Mouse (Mus musculus): ENCODE data around the gene Myo1c. TPM values are rescaled to one million over a fixed set of nuclear protein-coding genes. Genes with fewer than 3 reads are reported as not detected.
"Not testable (repeated sequence)": the region's sequence is repeated elsewhere in the genome, so short reads cannot be mapped to it uniquely, and the experiment has no call there.

Myo1c gene
- polyA plus RNA-seq, 1 experiment: 28.1 TPM

- Histone ChIP-seq H3K27me3 (replicated peaks) (no peaks in the 10 kb centered on the region), H3K4me3 (replicated peaks) (no peak overlapping the region), H3K9me3 (no peaks in the 10 kb centered on the region), H3K4me1 (peaks cover 60% of the 10 kb centered on the region), H3K36me3 (replicated peaks; ENCODE audit: low read length) (peaks cover 96% of the 10 kb centered on the region)
- TF ChIP-seq FLI1 (IDR thresholded peaks at IDR 0.05; ENCODE audit: low read length) (no peak), GATA1 (IDR thresholded peaks at IDR 0.05; ENCODE audit: borderline replicate concordance, low read length) (no peak)
Measured at GRCm38 (mm10) chr11:75693570-75693969, 43.3 kb downstream of the Myo1c start.

DNA sequence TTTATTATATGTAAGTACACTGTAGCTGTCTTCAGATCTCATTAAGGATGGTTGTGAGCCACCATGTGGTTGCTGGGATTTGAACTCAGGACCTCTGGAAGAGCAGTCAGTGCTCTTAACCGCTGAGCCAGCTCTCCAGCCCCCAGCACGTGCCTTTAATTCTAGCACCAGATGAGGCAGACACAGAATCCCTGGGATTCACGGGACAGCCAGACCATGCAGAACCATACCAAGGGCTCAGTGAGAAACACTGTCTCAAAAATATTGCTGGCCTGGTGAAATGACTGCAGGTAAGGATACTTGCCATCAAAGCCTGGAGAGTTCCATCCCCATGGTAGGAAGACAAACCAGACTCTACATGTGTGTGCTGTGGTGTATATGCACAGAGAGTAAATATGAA is 47.2 kb downstream of the Myo1c start:
- Histone ChIP-seq H3K36me3 (replicated peaks; ENCODE audit: low read length) (peaks cover 98% of the 10 kb centered on the region), H3K4me1 (peaks cover 46% of the 10 kb centered on the region)
- H3K27me3 ChIP-seq (replicated peaks); H3K9me3 ChIP-seq; H3K4me3 ChIP-seq (replicated peaks): not testable (repeated sequence)

- Histone ChIP-seq H3K36me3 (replicated peaks; ENCODE audit: low read length) (peaks cover 98% of the 10 kb centered on the region), H3K9me3 (no peaks in the 10 kb centered on the region), H3K4me1 (peaks cover 27% of the 10 kb centered on the region; the same call in 1 of the 2 replicates), H3K27me3 (replicated peaks) (no peaks in the 10 kb centered on the region), H3K4me3 (replicated peaks) (no peak overlapping the region)
- no peak for TF ChIP-seq FLI1 (IDR thresholded peaks at IDR 0.05; ENCODE audit: low read length)
- TF ChIP-seq GATA1 (IDR thresholded peaks at IDR 0.05; ENCODE audit: borderline replicate concordance, low read length): no peak
Measured at GRCm38 (mm10) chr11:75700557-75700956, 50.3 kb downstream of the Myo1c start.

GRCm38 (mm10) chr11:75702761-75703160 is 52.5 kb downstream of the Myo1c start:
- TF ChIP-seq FLI1 (IDR thresholded peaks at IDR 0.05; ENCODE audit: low read length) (no peak), GATA1 (IDR thresholded peaks at IDR 0.05; ENCODE audit: borderline replicate concordance, low read length) (no peak)
- H3K4me3 ChIP-seq (replicated peaks): no peak overlapping the region
- H3K27me3 ChIP-seq (replicated peaks): no peaks in the 10 kb centered on the region
- no peaks in the 10 kb centered on the region for H3K9me3 ChIP-seq
- H3K4me1 ChIP-seq: peaks cover 25% of the 10 kb centered on the region; the same call in 1 of the 2 replicates
- peaks cover 99% of the 10 kb centered on the region for H3K36me3 ChIP-seq (replicated peaks; ENCODE audit: low read length)

DNA sequence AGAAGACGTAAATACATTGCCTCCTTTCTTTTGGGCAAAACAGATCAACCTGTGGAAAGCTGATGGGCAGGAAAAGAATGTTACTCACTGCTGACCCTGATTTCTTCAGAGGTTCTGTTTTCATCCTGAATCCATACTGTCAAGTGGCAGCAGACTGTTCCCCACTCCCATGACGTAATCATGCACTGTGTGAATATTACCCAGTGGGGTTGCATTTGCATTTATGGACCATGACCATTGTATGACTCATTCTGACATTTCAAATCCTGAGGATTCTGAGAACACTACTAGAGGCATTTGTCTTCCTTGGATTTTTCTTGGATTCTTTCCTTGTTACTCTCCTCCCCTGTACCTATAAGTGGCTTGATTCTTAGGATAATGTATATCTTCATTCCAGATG is 53.4 kb downstream of the Myo1c start:
- Histone ChIP-seq H3K36me3 (replicated peaks; ENCODE audit: low read length) (peaks cover 96% of the 10 kb centered on the region), H3K4me3 (replicated peaks) (no peak overlapping the region), H3K4me1 (peaks cover 20% of the 10 kb centered on the region; the same call in 1 of the 2 replicates), H3K9me3 (no peaks in the 10 kb centered on the region), H3K27me3 (replicated peaks) (no peaks in the 10 kb centered on the region)
- TF ChIP-seq GATA1 (IDR thresholded peaks at IDR 0.05; ENCODE audit: borderline replicate concordance, low read length): no peak
- TF ChIP-seq FLI1 (IDR thresholded peaks at IDR 0.05; ENCODE audit: low read length): no peak

DNA sequence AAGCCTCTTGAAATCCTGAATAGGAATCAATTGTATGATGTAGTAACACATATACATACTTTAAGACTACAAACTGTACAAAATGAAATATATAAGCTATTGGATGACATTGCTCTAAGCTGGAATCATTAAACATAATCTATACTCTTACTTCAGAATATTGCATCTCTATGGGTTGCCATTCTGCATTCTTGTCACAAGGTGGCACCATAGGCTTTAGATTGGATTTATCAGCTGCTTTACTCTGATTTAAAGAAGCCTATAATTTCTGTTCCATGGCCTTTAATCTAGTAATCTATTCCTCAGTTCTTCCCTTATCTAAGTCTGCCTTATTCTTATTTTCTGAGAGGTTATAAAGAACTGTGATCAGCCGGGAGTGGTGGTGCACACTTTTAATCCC is 63.6 kb downstream of the Myo1c start:
- TF ChIP-seq FLI1 (IDR thresholded peaks at IDR 0.05; ENCODE audit: low read length) (no peak), GATA1 (IDR thresholded peaks at IDR 0.05; ENCODE audit: borderline replicate concordance, low read length) (no peak)
- no peaks in the 10 kb centered on the region for H3K27me3 ChIP-seq (replicated peaks)
- peaks cover 12% of the 10 kb centered on the region for H3K4me1 ChIP-seq
- no peak overlapping the region for H3K4me3 ChIP-seq (replicated peaks)
- no peaks in the 10 kb centered on the region for H3K9me3 ChIP-seq
- no peaks in the 10 kb centered on the region for H3K36me3 ChIP-seq (replicated peaks; ENCODE audit: low read length)

DNA sequence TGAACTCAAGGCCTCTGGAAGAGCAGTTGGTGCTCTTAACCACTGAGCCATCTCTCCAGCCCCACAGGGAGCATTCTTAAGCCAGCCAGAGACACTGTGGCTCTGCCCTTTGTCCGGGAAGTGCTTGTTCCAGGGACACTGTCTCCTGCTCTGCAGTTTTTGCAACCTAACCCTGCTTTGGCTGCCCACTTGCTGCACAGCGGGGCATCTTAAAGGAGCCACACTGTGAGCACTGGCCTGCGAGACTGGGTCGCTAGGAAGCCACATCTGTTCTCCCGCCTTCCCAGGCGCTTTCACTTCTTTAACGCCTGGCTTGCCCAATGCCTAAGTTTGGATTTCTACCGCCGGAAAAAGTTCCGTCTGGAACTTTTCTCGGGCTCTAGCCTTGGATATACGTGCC is 65.3 kb downstream of the Myo1c start:
- peaks cover 6% of the 10 kb centered on the region for H3K36me3 ChIP-seq (replicated peaks; ENCODE audit: low read length)
- H3K27me3 ChIP-seq (replicated peaks): peaks cover 2% of the 10 kb centered on the region
- H3K9me3 ChIP-seq: peaks cover 7% of the 10 kb centered on the region
- TF ChIP-seq GATA1 (IDR thresholded peaks at IDR 0.05; ENCODE audit: borderline replicate concordance, low read length): no peak
- TF ChIP-seq FLI1 (IDR thresholded peaks at IDR 0.05; ENCODE audit: low read length): no peak
- H3K4me3 ChIP-seq (replicated peaks): no peak overlapping the region
- peaks cover 4% of the 10 kb centered on the region; the same call in 1 of the 2 replicates for H3K4me1 ChIP-seq

DNA sequence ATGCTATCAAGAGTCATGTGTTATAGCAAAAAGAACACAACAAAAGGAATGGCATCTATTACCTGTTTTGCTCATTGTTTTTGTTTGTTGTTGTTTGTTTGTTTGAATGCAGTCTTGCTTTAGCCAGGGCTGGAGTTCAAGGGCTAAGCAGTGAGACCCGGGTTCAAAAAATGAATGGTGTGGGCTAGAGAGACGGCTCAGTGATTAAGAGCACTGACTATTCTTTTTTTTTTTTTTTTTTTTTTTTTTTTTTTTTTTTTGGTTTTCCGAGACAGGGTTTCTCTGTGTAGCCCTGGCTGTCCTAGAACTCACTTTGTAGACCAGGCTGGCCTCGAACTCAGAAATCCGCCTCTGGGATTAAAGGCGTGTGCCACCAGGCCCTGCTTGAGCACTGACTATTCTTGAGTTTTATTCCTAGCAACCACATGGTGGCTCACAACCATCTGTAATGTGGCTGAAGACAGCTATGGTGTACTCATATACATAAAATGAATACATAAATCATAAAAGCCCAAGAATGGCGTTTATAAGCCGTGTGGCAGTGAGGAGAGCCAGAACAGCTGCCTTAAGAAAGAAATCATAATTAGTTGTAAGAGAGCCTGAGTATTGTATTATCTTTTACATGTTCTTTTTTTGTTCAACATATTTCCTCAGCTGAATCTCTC is 66.5 kb downstream of the Myo1c start:
- peaks cover 18% of the 10 kb centered on the region for H3K9me3 ChIP-seq
- no peak for TF ChIP-seq FLI1 (IDR thresholded peaks at IDR 0.05; ENCODE audit: low read length)
- no peak for TF ChIP-seq GATA1 (IDR thresholded peaks at IDR 0.05; ENCODE audit: borderline replicate concordance, low read length)
- H3K36me3 ChIP-seq (replicated peaks; ENCODE audit: low read length): peaks cover 12% of the 10 kb centered on the region
- peaks cover under 1% of the 10 kb centered on the region; the same call in 1 of the 2 replicates for H3K4me1 ChIP-seq
- H3K4me3 ChIP-seq (replicated peaks): no peak overlapping the region
- H3K27me3 ChIP-seq (replicated peaks): peaks cover 7% of the 10 kb centered on the region

GRCm38 (mm10) chr11:75722339-75722738 is 72.0 kb downstream of the Myo1c start:
- Histone ChIP-seq H3K27me3 (replicated peaks) (peaks cover 7% of the 10 kb centered on the region), H3K4me1 (peaks cover 3% of the 10 kb centered on the region; the same call in 1 of the 2 replicates), H3K36me3 (replicated peaks; ENCODE audit: low read length) (peaks cover 12% of the 10 kb centered on the region), H3K9me3 (peaks cover 18% of the 10 kb centered on the region), H3K4me3 (replicated peaks) (no peak overlapping the region)
- TF ChIP-seq GATA1 (IDR thresholded peaks at IDR 0.05; ENCODE audit: borderline replicate concordance, low read length): no peak
- TF ChIP-seq FLI1 (IDR thresholded peaks at IDR 0.05; ENCODE audit: low read length): no peak

Other genes with a start within 250 kb of the Myo1c start
- 2.5 TPM in 1 of 2 replicates, not detected in the other for gene Serpinf1, start 227.8 kb upstream of the Myo1c start, polyA plus RNA-seq (2012; ENCODE audit: insufficient read depth, low replicate concordance)
- gene Serpinf2, start 210.9 kb upstream of the Myo1c start, polyA plus RNA-seq (2012; ENCODE audit: insufficient read depth, low replicate concordance): not detected in 2 replicates
- gene Wdr81, start 195.8 kb upstream of the Myo1c start, polyA plus RNA-seq (2012; ENCODE audit: insufficient read depth, low replicate concordance): 10.8 and 12.0 TPM in 2 replicates
- 1.7 TPM in 1 of 2 replicates, not detected in the other for gene Tlcd2, start 188.8 kb upstream of the Myo1c start, polyA plus RNA-seq (2012; ENCODE audit: insufficient read depth, low replicate concordance)
- 18.1 and 35.1 TPM in 2 replicates for gene Prpf8, start 163.7 kb upstream of the Myo1c start, polyA plus RNA-seq (2012; ENCODE audit: insufficient read depth, low replicate concordance)
- 4.2 and 9.5 TPM in 2 replicates for gene Rilp, start 140.4 kb upstream of the Myo1c start, polyA plus RNA-seq (2012; ENCODE audit: insufficient read depth, low replicate concordance)
- 27.4 and 42.5 TPM in 2 replicates for gene Scarf1, start 137.0 kb upstream of the Myo1c start, polyA plus RNA-seq (2012; ENCODE audit: insufficient read depth, low replicate concordance)
- gene Slc43a2, start 118.8 kb upstream of the Myo1c start, polyA plus RNA-seq (2012; ENCODE audit: insufficient read depth, low replicate concordance): 18.9 and 35.4 TPM in 2 replicates
- 28.3 and 62.8 TPM in 2 replicates for gene Pitpna, start 62.4 kb upstream of the Myo1c start, polyA plus RNA-seq (2012; ENCODE audit: insufficient read depth, low replicate concordance)
- gene Inpp5k, start 19.5 kb upstream of the Myo1c start, polyA plus RNA-seq (2012; ENCODE audit: insufficient read depth, low replicate concordance): 38.5 and 43.3 TPM in 2 replicates
- gene Crk, start 28.8 kb downstream of the Myo1c start, polyA plus RNA-seq (2012; ENCODE audit: insufficient read depth, low replicate concordance): 62.5 and 120 TPM in 2 replicates
- 32.8 and 324 TPM in 2 replicates for gene Ywhae, start 82.4 kb downstream of the Myo1c start, polyA plus RNA-seq (2012; ENCODE audit: insufficient read depth, low replicate concordance)
- gene Doc2b, start 145.5 kb downstream of the Myo1c start, polyA plus RNA-seq (2012; ENCODE audit: insufficient read depth, low replicate concordance): not detected in 2 replicates

Data from megakaryocyte, embryonic 14.5 days (primary cell).